Mouse (Mus musculus): ENCODE measurements around the gene Cxcr5.
A peak's percentile ranks its signal among the peaks of the same experiment; 100 is the strongest.

The Cxcr5 gene

DNA sequence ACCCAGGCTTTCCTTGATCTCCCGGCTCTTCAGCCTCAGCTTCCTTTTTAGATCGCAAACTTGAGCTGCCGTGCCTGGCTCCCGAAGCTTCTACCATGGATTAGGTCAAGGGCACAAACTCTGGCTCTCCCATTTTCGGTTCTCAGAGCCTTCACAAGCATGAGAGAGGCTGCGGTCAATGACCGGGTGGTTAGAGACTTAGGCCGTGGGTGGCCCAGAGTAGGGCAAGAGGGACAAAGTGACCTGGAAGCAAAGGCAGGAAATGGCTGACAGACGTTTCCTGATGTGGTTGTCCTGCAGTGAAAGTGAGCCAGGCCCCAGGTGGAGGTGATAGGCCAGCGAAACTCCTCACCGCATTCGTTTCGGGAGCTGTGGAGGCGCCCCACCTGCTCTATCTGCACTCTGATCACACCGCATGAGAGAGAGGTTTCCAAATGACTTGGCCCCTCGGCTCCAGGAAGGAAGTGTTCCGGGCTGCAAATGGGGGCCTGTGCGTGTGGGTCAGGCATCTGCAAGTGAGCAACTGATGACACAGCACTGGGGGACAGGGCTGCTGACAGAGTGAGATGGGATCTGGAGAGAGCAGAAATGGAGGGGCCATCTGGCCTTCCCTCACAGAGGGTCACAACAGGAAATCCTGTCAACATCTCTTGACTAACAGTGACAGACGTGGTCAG is 23.9 kb downstream of the Cxcr5 start:
- DNase-seq (ENCODE audit: low read depth, low spot score), result no peak

DNA sequence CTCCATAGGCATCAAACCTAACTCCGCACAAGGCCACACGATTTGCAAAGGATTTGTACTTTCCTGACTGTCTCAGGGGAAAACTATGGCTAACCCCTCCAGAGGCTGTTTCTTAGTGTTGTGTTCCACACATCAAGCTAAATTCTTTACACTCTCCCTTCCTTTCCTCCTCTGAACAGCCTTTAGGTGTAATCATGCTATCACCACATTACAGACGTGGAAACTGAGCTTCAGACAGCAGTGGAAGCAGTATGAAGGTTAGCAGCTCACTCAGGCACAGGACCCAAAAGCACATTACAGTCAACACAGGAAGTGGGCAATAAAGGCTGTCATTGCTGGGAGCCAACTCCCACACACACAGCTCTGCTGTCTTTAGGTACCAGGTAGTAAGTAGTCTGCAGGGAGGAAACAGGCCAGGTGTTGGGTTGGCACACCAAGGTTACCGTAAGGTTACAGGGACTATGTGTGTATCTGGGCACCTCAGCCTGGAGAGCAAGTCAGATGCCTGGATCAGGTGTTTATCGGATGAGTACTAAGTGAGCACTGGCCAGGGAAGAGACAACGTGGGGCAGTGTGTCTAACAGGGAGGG is 28.6 kb downstream of the Cxcr5 start:
- no peak for DNase-seq (ENCODE audit: low read depth, low spot score)

DNA sequence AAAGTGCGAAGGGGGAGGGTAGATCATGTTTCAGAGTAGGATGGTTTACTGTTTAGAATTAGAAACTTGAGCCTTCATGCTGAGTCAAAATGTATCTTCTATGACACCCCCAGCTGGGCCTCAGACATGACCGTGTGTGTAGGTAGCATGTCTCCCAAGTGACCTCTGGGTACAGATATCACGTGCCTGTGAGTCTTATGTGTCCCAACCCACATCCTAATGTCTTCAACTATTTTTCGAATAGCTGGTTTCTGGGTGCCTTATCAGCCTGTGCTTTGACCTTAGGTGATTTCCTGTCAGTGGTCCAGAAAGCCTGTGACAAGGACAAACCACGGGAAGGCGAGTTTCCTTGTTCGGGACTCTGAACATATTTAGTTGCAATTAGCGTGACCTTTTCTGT is 33.3 kb downstream of the Cxcr5 start:
- DNase-seq (ENCODE audit: low read depth, low spot score), result no peak

DNA sequence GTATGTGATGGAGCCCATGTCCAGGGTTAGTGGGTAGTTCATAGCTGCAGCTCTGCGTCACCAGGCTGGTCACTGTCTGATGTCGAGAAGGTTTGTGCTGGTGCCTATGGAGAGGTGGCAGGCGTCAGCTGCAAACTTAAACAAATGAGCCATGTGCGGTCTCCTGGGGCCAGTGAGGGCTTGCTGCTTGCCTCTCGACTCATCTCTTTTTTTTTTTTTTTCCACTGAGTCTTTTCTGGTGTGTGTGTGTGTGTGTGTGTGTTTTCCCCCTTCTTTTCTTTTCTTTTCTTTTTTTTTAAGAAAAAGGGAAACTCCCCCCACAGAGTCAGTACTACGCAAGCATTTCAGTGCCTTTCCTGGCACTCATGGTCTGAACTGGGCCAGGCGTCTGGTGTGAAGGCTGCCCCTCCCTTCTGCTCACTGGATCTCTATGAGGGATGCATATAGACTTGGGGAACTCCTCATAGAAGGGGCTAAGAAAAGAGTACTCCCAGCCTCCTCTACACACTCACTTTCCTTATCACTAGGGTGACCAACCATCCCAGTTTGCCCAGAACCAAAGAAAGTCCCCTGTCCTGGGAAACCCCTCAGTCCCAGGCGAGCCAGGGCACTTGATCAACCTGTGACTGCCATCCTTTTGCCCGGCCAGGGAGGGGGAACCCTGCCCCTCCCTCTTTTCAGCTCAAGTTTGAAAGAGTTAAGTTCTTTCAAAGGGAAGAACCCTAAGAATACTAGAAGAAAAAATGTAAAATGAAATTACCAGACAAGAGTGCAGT is 35.2 kb downstream of the Cxcr5 start:
- no peak for DNase-seq (ENCODE audit: low read depth, low spot score)

DNA sequence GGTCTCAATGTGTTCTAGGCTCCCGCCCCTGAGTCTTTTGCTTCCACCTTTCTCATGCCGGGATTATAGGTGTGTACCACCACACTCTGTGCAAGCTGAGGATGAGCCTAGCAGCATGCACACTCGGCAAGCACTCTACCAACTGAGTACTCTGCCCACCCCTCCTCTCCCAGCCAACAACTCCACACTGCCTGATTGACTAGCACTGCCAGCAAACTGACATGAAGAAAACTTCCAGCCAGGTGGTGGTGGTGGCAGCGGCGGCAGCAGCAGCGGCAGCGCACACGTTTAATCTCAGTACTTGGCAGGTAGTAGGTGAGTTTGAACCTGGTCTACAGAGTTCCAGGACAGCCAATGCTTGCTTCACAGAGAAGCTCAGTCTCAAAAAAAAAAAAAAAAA is 36.1 kb downstream of the Cxcr5 start:
- no peak for DNase-seq (ENCODE audit: low read depth, low spot score)

DNA sequence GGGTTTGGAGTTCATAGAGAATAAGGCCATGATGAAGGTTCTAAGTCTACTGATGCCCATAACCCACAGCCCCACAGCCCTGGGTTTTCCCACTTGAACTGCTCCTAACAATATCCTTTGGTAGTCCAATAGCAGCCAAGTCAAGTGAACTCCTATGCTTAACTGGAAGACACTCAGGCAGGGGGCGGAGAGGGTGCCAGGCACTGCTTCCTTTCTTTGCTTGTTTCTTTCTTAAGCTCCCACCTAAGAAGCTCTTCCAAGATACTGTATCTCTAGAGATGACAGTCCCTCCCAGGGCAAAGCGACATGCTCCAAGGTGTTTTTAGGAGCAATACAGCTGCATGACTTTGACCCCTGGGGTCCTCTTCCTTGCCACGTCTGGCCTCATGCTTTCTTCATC is 36.7 kb downstream of the Cxcr5 start:
- no peak for DNase-seq (ENCODE audit: low read depth, low spot score)

DNA sequence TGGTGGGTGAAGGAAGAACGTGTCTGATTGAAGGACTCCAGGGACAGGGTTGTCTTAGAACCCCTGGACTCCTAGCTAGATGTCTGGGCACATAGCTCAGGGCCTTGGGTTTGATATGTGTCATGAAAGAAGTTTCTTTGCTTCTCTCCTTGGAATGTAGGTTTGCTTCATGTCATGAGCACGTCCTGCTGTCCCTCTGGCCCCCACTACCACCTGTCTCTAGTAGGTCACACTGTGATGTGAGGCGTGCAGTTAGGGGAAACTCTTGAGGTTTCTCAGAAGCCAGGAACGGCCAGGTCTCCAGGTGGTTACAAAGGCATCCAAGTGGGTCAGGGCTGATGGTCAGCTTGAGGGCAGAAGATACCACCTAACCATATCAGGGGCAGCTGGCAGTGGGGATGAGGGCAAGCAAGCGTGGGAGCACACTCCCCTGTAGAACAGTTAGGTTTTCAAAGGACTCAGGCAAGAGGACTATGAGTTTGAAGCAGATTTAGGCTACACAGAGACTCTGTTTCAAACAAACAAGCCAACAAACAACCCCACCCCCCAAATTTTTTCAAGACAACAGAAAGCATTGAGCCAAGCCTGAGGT is 37.3 kb downstream of the Cxcr5 start:
- no peak for DNase-seq (ENCODE audit: low read depth, low spot score)

DNA sequence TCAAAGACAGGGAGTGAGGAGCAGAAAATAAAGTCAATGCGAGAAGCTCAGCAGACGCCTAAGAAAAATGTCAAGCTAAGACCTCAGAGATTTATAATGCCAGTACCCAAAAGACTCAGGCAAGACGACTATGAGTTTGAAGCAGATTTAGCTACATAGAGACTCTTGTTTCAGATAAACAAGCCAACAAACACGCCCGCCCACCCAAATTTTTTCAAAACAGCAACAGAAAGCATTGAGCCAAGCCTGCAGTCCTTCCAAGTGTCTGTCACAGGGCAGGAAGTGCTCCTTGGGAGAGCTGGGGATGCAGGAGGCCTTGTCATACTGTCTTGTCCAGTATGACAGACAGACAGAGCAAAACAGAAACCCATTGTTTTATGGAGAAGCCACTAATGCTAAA is 38.0 kb downstream of the Cxcr5 start:
- no peak for DNase-seq (ENCODE audit: low read depth, low spot score)

DNA sequence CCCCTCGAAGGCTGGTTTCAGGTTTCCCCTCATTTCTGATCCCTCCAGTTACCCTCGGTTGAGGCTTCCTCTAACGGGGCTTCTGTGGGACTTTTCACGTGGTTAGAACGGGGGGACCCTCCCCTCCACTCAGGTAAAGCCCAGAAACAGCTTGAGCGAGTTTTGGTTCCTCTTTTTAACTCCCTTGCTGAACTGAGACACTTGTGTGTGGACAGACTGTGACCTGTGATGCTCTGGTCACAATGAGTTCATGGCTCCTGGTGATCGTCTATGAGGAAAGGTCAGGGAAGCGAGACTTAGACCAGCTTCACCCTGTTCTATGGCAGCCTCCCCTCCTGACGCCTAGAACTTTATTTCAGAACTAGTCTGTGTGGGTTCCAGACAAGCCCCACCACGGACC is 39.8 kb downstream of the Cxcr5 start:
- no peak for DNase-seq (ENCODE audit: low read depth, low spot score)

DNA sequence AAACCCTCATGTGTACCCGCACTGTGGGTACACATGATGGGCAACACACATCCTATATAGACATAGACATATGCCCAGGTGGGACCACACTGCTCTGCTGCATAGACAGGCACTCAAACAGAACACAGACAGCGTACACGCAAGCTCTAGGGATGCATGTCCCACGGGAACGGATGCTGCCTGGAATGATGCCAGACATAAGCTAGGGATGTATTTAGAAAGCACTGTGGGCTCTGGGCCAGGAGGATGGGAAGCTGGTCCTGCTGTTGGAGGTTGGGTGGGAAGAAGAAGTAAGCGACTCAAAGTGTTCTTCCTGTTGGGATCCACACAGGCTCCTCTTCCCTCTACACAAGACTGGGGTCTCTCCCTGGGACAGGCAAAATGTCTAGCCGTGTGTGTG is 43.6 kb downstream of the Cxcr5 start:
- DNase-seq (ENCODE audit: low read depth, low spot score), result no peak

DNA sequence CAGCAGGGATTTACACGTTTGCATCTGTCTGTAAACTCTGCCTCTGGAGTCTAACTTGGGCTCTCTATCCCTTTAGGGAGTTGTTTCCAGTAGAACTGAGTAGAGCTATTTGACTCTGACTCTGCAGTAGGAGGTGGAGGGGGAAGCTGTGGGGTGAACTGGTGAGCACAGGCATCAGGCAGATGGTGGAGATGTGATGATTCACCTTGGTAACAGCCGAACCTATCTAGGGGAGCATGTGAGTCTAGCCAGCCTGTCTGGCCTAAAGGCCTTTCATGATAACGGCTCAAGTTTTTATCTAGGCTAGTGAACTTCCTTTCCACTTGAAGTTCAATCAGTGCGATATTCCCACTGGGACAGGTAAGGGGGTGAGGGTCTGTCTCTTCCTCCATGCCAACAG is 44.3 kb downstream of the Cxcr5 start:
- DNase-seq (ENCODE audit: low read depth, low spot score), result peak; percentile 62

DNA sequence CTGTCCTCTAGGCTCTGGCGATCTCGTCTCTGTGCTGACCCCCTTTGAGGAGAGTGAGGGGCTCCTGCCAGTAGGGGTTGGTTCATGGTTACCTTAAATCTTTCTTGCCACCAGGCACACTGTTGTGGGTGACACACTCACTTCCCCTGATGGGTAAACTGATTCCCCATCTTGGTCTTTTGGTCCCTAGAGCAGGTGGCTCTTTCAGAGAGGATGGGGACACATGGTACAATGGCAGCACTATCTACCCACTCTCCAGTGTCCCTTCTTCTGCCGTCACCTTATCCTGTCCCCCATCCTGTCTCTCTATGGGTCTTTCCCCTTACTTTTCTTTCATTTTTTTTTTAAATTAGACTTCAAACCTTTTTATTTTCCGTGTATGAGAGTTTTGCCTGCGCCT is 45.8 kb downstream of the Cxcr5 start:
- DNase-seq (ENCODE audit: low read depth, low spot score), result no peak

DNA sequence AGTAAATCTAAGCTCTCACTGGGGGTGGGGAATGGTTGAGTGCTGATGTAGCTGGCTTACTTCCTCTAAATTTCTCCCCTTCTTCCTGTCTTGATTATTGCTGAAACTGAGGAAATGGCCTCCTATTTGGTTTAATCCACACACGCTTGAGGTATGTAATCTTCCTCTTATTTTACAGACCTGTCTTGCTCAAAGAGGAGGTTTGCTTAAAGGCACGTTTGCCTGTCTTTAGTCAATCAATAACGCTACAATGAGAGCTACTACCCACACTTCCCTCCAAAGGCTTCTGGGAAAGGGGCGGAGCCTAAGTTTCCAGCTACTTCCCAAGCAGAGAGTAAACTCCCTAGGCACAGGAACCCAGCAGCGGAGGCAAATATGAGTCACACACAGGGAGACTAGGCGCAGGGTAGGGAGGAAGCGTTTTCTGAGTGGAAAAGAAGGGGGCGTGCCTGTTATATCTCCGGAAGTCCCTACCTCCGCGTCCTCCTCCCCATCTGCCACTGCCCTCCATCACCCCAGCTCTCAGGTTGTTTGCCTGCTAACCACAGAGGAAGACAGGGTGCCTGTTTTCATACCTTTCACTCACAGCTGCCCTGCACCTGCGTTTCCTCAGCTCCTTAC is 46.4 kb downstream of the Cxcr5 start:
- DNase-seq (ENCODE audit: low read depth, low spot score), result peak; percentile 76

DNA sequence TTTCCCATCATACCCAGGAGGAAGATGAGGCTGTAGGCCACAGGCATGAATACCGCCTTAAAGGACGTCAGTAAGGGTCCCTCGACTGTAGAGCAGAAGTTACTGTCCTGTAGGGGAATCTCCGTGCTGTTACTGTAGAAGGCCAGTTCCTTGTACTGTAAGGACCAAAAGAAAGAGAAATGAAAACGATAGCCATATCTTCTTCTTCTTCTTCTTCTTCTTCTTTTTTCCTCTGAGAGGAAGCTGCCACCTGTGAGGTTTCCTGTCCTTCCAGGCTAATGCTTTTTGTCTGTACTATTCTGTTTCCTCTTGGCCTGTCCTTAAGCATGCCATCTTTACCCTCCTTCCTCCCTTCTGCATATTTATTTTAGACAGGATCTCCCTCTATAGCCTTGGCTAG is 47.5 kb downstream of the Cxcr5 start:
- DNase-seq (ENCODE audit: low read depth, low spot score), result no peak

DNA sequence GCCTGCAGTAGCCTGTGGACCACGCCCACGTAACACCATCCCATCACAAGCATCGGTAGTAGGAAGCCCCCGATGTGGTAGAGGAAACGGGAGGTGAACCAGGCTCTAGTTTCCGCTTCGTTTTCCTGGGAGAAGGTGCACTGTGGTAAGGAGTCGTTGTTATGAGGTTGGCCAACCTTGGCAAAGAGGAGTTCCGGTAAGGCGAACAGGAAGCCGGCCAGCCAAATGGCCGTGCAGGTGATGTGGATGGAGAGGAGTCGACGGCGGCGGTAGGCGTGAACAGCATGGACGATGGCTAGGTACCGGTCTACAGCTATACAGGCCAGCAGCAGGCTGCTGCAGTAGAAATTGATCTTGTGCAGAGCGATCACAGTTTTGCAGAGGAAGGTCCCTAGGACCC is 48.1 kb downstream of the Cxcr5 start:
- no peak for DNase-seq (ENCODE audit: low read depth, low spot score)

DNA sequence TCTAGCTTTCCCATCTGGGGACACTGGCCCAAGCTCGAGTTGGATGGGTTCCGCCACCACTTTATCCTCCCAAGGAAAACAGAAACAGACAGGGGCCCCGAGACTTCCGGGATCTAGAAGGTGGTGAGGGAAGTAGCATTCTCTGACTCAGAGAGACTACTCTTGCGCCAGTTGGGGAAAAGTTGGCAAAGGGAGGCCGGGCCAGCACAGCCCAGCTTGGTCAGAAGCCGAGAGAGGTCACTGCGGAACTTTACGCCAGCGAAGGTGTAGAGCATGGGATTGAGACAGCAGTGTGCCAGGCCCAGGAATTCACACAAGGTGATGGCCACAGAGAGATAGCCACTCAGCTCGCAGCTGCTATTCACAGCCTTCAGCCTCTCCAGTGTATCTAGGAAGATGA is 48.6 kb downstream of the Cxcr5 start:
- no peak for DNase-seq (ENCODE audit: low read depth, low spot score)

DNA sequence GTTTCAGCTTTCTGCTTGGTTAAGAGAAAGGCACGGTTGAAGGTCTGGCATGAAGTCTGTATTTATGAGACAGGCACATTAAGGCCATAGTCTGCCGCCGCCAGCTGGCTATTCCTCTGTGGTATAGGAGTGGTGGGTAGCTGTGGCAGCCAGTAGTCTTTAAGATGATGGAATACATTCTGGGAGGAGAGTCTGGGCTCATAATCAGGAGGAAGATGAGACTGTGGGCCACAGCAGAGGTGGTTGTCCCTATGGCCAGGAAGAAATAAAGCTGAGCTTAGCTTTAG is 49.0 kb downstream of the Cxcr5 start:
- DNase-seq (ENCODE audit: low read depth, low spot score), result no peak

DNA sequence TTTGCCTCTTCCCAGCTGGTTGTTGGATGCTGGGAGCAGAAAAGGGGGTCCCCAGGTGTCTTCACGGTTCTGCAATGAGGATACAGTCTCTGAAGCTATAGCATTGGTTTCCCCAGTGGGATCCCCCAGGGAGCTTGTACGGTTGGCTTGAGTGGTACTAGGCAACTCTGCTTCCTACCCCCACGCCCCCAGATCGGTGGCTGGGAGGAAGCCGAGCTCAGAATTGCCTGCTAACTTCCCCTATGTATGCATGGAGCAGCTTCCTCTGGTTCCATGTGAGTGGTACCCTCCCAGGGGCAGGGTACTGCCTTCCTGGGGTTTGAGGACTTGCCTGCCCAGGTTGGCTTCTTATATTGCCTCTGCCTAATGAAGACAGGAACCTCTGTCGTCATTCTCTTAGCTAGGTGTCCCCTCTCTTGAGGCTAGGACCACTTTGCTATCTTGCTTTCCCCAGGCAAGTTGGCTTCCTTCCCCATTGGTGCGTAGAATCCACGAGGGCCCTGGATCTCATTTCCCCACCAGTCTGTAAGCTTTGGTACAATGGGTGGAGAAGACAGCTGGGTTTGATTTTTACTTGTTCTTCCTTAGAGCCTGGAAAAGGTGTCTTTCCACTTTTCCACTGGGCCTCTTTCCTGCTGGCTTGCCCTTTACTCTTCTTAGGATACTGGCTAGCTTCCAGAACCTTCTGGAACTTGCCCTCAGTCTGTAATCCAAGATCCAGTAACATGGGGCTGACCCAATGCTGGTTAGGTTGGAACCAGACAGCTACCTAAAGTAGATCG is 49.6 kb downstream of the Cxcr5 start:
- DNase-seq (ENCODE audit: low read depth, low spot score), result no peak

DNA sequence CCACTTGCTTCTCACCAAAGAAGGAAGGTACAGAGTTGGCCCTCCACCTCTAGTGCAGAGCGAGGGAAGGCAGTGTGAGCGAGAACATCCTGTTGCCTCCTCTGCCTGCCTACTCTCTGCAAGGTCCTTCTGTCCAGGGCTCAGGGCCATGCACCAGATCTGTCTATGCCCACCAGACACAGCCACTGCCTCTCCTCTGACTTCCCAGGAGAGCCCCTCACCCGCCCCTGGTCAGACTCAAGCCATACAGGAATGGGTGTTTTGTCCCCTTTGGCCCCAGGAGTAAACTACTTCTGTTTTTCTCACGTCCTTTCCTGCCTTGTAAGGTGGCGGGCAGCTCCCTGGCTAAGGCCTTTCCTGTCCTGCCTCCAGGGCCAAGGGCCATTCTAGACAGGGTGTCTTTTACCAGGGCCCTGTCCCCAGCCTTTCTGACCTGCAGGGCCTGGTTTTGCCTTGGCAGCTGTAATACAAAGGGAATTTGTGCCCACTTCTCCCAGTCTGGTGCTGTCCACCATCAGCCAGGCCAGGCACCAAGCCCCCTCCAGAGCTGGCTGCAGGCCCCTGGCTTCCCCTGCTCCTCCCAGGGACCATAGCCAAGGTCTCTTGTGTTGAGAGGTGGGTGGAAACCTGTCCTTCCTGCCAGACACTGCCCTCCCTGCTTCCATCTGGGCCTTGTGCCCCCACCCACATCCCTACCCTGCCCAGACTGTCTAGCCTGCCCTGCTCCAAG is 50.6 kb downstream of the Cxcr5 start:
- DNase-seq (ENCODE audit: low read depth, low spot score), result no peak

DNA sequence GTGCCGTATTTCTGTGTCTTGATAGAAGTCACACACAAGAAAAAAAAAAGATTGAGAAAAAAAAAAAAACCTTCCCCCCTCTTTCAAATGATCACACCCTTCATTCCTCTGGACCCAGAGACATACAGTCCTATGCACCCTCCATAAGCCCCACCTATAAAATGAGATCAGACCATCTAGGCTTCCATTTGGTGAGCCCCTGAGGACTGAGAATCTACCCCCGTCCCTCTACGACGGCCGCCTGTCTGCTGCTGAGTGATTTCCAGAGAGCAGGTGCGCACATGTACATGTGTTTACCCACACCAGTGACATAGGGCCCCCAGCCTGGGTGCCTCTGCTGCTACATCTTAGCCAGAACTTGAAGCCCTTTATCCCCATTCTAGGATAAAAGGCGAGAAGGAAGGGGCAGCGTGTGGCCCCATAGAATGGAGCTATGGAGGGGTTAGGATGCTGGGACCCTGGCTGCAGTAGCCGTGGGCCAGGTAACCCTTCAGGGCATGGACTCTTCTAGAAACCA is 51.3 kb downstream of the Cxcr5 start:
- DNase-seq (ENCODE audit: low read depth, low spot score), result no peak
